Mouse (Mus musculus): ENCODE measurements around the gene Tbc1d10b. TPM values are rescaled to one million over a fixed set of nuclear protein-coding genes. Genes with fewer than 3 reads are reported as not detected.
A peak's percentile ranks its signal among the peaks of the same experiment; 100 is the strongest.

Gene Tbc1d10b
- total and polyA plus RNA-seq, 3 experiments: 18.2 to 28.0 (median 25.6) TPM

DNA sequence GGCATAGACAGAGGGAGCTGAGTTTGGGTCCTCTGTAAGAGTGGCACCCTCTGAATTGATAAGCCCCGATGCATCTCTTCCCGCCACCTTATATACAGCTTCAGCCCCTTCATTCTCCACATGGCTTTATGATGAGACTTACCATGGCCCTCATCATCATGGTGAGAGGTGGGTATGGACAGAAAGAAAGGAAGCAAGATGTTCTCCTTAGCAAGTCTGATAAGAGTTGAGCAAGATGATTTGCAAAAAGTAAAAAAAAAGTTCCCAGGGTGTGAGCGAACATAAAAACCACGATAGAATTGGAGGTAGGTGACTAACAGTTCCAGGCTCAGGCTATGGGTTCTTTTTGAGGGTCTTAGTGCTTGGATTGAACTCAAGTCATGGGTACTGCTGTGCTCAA is 10.4 kb upstream of the Tbc1d10b start:
- in situ Hi-C loops (cut with MboI; ENCODE audit: low pct_ligation_motif_present, low pct_unique_long_range_greater_than_20kb, low sequenced_read_pairs): no loop called here
- H3K4me3 ChIP-seq (replicated peaks in 1 of 3; ENCODE audit: low read depth in 2 of 3, low read length in 2 of 3, poor library complexity in 1 of 3): peak overlapping the region; percentile 67 to 80 (median 70)
- no peak for DNase-seq (ENCODE audit: extremely low read depth)
- H3K4me1 ChIP-seq (ENCODE audit: control insufficient read depth in 1 of 2, insufficient read depth in 2 of 2): peaks cover 19 to 55% of the 10 kb centered on the region in 2 experiments
- peak overlapping the region; percentile 62 for H3K9ac ChIP-seq (ENCODE audit: insufficient read depth, low read depth)
- no peaks in the 10 kb centered on the region for H3K27me3 ChIP-seq (replicated peaks)
- dilution Hi-C loops (cut with MboI; ENCODE audit: extremely low pct_ligation_motif_present, extremely low pct_unique_long_range_greater_than_20kb, low sequenced_read_pairs): no loop called here
- TF ChIP-seq UBTF (IDR thresholded peaks at IDR 0.05; ENCODE audit: low read depth, low read length): 0 out of 2 replicates have a peak, but pooled peaks have one; percentile 5
- peak; percentile 51; the same call in 1 of the 2 replicates for TF ChIP-seq ZNF384 (IDR thresholded peaks at IDR 0.05; ENCODE audit: low read depth, low read length)
- no peak for TF ChIP-seq RCOR1 (conservative IDR thresholded peaks at IDR 0.05; ENCODE audit: low read depth, low read length)
- 0 out of 2 replicates have a peak, but pooled peaks have one; percentile 32 for TF ChIP-seq MXI1 (IDR thresholded peaks at IDR 0.05; ENCODE audit: low read depth, low read length)
- H3K79me2 ChIP-seq (replicated peaks; ENCODE audit: control insufficient read depth, extremely low read depth, insufficient read depth, poor library complexity, severe bottlenecking): peaks cover 18% of the 10 kb centered on the region
- H3K9me3 ChIP-seq (replicated peaks; ENCODE audit: low read length): peaks cover 4% of the 10 kb centered on the region
- peak overlapping the region; percentile 54; the same call in 1 of the 2 replicates for H3K27ac ChIP-seq (ENCODE audit: insufficient read depth, low read depth)
- H3K4me2 ChIP-seq (ENCODE audit: insufficient read depth, low read depth, poor library complexity, severe bottlenecking): peak overlapping the region; percentile 81
- peaks cover 23 to 31% of the 10 kb centered on the region in 2 experiments for H3K36me3 ChIP-seq (replicated peaks in 1 of 2; ENCODE audit: control insufficient read depth in 1 of 2, insufficient read depth in 1 of 2, low read length in 1 of 2)

DNA sequence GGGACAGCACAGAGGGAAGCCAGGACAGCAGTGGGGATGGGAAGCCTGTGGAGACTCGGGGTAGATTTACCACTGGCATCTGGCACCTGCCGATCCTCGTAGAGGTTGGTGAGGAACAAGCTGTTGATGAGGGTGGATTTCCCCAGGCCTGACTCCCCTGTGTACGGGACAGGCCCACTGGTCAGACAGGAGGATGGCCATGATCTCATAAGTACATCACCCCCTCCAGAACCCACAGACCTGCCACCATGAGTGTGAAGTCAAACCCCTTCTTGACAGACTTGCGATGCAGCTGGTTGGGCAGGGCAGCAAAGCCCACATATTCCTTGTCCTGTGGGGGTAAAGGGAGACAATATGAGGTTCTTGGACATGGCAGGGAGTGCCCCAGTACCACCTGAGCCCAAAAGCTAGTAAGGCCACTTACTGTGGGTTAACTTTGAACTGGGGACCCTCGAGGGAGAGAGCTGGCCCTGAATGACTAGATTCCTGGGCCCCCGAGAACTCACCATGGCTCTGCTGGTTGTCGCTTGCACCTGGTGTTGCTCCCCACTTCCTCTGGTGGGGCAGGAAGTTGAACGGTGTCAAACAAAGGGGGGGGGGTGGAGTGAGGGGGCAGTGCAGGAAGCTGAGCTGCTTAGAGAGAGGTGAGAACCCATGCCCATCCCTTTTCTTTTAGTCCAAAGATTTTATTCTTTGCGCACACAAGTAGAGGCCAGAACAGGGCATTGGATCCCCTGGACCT is 9.8 kb upstream of the Tbc1d10b start:
- dilution Hi-C loops (cut with MboI; ENCODE audit: extremely low pct_ligation_motif_present, extremely low pct_unique_long_range_greater_than_20kb, low sequenced_read_pairs) (no loop called here), in situ Hi-C loops (cut with MboI; ENCODE audit: low pct_ligation_motif_present, low pct_unique_long_range_greater_than_20kb, low sequenced_read_pairs) (no loop called here)
- Histone ChIP-seq H3K36me3 (replicated peaks in 1 of 2; ENCODE audit: control insufficient read depth in 1 of 2, insufficient read depth in 1 of 2, low read length in 1 of 2) (peaks cover 26 to 37% of the 10 kb centered on the region in 2 experiments), H3K4me2 (ENCODE audit: insufficient read depth, low read depth, poor library complexity, severe bottlenecking) (peak overlapping the region; percentile 81), H3K27ac (ENCODE audit: insufficient read depth, low read depth) (peak overlapping the region; percentile 75), H3K9ac (ENCODE audit: insufficient read depth, low read depth) (peak overlapping the region; percentile 62), H3K4me1 (ENCODE audit: control insufficient read depth in 1 of 2, insufficient read depth in 2 of 2) (peaks cover 19 to 61% of the 10 kb centered on the region in 2 experiments), H3K27me3 (replicated peaks) (no peaks in the 10 kb centered on the region), H3K79me2 (replicated peaks; ENCODE audit: control insufficient read depth, extremely low read depth, insufficient read depth, poor library complexity, severe bottlenecking) (peaks cover 18% of the 10 kb centered on the region), H3K4me3 (replicated peaks in 1 of 3; ENCODE audit: low read depth in 2 of 3, low read length in 2 of 3, poor library complexity in 1 of 3) (peak overlapping the region; percentile 67 to 80 (median 70)), H3K9me3 (replicated peaks; ENCODE audit: low read length) (peaks cover 4% of the 10 kb centered on the region)
- peak; percentile 61 for DNase-seq (ENCODE audit: extremely low read depth)
- TF ChIP-seq POLR2AphosphoS2 (IDR thresholded peaks at IDR 0.05; ENCODE audit: low read depth, low read length): no peak
- TF ChIP-seq SMC3 (IDR thresholded peaks at IDR 0.05; ENCODE audit: low read depth, low read length): no peak
- no peak for TF ChIP-seq ZC3H11A (IDR thresholded peaks at IDR 0.05; ENCODE audit: low read depth, low read length)
- no peak for TF ChIP-seq USF2 (conservative IDR thresholded peaks at IDR 0.05; ENCODE audit: low read depth, low read length)
- peak; percentile 74; the same call in 1 of the 2 replicates for TF ChIP-seq POLR2A (IDR thresholded peaks at IDR 0.05; ENCODE audit: low read depth, low read length)
- peak; percentile 36 for TF ChIP-seq ETS1 (conservative IDR thresholded peaks at IDR 0.05; ENCODE audit: low read depth, low read length)
- no peak for TF ChIP-seq IRF4 (IDR thresholded peaks at IDR 0.05; ENCODE audit: low read depth, low read length)
- peak; percentile 18; the same call in 1 of the 2 replicates for TF ChIP-seq NELFE (IDR thresholded peaks at IDR 0.05; ENCODE audit: low read depth, low read length)
- TF ChIP-seq JUND (conservative IDR thresholded peaks at IDR 0.05; ENCODE audit: low read depth, low read length): no peak
- peak; percentile 14; the same call in 1 of the 2 replicates for TF ChIP-seq MEF2A (IDR thresholded peaks at IDR 0.05; ENCODE audit: borderline replicate concordance, low read depth, low read length)
- TF ChIP-seq RAD21 (IDR thresholded peaks at IDR 0.05; ENCODE audit: low read depth, low read length): no peak
- TF ChIP-seq NRF1 (IDR thresholded peaks at IDR 0.05; ENCODE audit: low read depth, low read length): no peak
- TF ChIP-seq ZKSCAN1 (IDR thresholded peaks at IDR 0.05; ENCODE audit: borderline replicate concordance, low read depth, low read length): no peak
- peak; percentile 84 for TF ChIP-seq MAZ (IDR thresholded peaks at IDR 0.05; ENCODE audit: low read depth, low read length)
- no peak for TF ChIP-seq RCOR1 (conservative IDR thresholded peaks at IDR 0.05; ENCODE audit: low read depth, low read length)
- TF ChIP-seq CTCF (conservative IDR thresholded peaks at IDR 0.05 in 1 of 2, IDR thresholded peaks at IDR 0.05 in 1 of 2; ENCODE audit: low read depth in 2 of 2, low read length in 2 of 2): no peak
- no peak; the same call in 1 of the 2 replicates for TF ChIP-seq MAX (IDR thresholded peaks at IDR 0.05; ENCODE audit: low read length)
- no peak for TF ChIP-seq ZNF384 (IDR thresholded peaks at IDR 0.05; ENCODE audit: low read depth, low read length)
- TF ChIP-seq CHD1 (IDR thresholded peaks at IDR 0.05; ENCODE audit: low read depth, low read length): no peak
- no peak for TF ChIP-seq MAFK (IDR thresholded peaks at IDR 0.05; ENCODE audit: insufficient replicate concordance, low read length)
- TF ChIP-seq TBP (conservative IDR thresholded peaks at IDR 0.05; ENCODE audit: low read depth, low read length): 0 out of 2 replicates have a peak, but pooled peaks have one; percentile 20
- TF ChIP-seq KAT2A (IDR thresholded peaks at IDR 0.05; ENCODE audit: insufficient replicate concordance, low read length): 0 out of 2 replicates have a peak, but pooled peaks have one; percentile 28
- TF ChIP-seq SIN3A (IDR thresholded peaks at IDR 0.05; ENCODE audit: low read length): no peak; the same call in 1 of the 2 replicates
- peak; percentile 66; the same call in 1 of the 2 replicates for TF ChIP-seq TCF12 (IDR thresholded peaks at IDR 0.05; ENCODE audit: low read depth, low read length)
- peak; percentile 78 for TF ChIP-seq ELF1 (IDR thresholded peaks at IDR 0.05; ENCODE audit: low read depth, low read length)
- TF ChIP-seq PAX5 (IDR thresholded peaks at IDR 0.05; ENCODE audit: low read length): no peak
- no peak for TF ChIP-seq MYC (IDR thresholded peaks at IDR 0.05; ENCODE audit: low read depth, low read length)
- no peak for TF ChIP-seq USF1 (IDR thresholded peaks at IDR 0.05; ENCODE audit: low read depth, low read length)
- no peak for TF ChIP-seq ZMIZ1 (IDR thresholded peaks at IDR 0.05; ENCODE audit: low read depth, low read length)
